Mouse (Mus musculus) ES-E14 (cell line): ENCODE results near the gene Mapkapk2.

ENCODE experiments used
- CHD2 ChIP-seq: IDR thresholded peaks from 2 replicates; pipeline ENCODE4 v1.6.1; 2014; ENCODE audit warnings: mild to moderate bottlenecking, low read depth, low read length, inconsistent platforms
- MAFK ChIP-seq: IDR thresholded peaks from 2 replicates; pipeline ENCODE4 v1.6.1; 2014; ENCODE audit warnings: mild to moderate bottlenecking, low read depth, low read length, inconsistent platforms; ENCODE audit not compliant: insufficient read depth

DNA sequence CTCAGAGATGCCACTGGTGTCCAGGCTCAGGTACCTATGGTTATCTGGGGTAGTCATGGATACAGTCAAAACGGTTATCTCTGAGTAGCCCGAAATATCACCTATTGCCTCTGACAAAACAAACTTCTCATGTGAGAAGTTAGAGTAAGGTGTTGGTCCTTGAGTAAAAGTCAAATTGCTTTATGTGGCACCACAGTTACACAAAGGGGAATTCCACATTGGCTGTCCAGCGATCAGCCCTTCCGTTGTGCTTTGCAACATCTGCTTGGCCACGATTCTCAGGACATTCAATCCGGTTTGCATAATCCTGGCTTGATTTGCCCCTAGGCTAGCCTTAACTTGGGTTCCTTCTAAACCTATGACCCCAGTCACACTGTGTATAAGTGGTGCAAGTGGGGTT is 82.3 kb downstream of the Mapkapk2 start:
- no peak for TF ChIP-seq MAFK
- no peak for TF ChIP-seq CHD2
